Mouse (Mus musculus): ENCODE measurements around the gene Hint1.

GRCm38 (mm10) chr11:54882671-54883070, 16.5 kb downstream of the Hint1 start:
- TF ChIP-seq TAL1 (IDR thresholded peaks at IDR 0.05; ENCODE audit: low read length) (no peak), GATA1 (IDR thresholded peaks at IDR 0.05; ENCODE audit: low read length) (no peak)

Measured in erythroblast, embryonic 14.5 days (primary cell).